Mouse (Mus musculus) heart, postnatal 36 days (tissue): ENCODE measurements around the gene Shc4. TPM values are rescaled to one million over a fixed set of nuclear protein-coding genes. Genes with fewer than 3 reads are reported as not detected.

Source experiments
- DNase-seq, 2 experiments: peaks; one replicate each; pipeline ENCODE4 v3.0.0; 2021 to 2022
- intact Hi-C: fragments of 180-260 bp; cut with DNase I; formaldehyde crosslinking; loops from one replicate; pipeline ENCODE4 v1.15.1; 2025
- total RNA-seq, 2 experiments: library from RNA; stranded (reverse); gene quantifications; 2 replicates each; pipeline ENCODE4 v1.2.3; 2021

Shc4 gene
- total RNA-seq, 2 experiments from 2014 or later = 0.42 to 0.51 TPM

GRCm38 (mm10) chr2:125685441-125686150 lies 38.4 kb downstream of the Shc4 start:
- no peak for DNase-seq
- intact Hi-C loops = no loop called here

GRCm38 (mm10) chr2:125684559-125685440 lies 39.1 kb downstream of the Shc4 start:
- no peak for DNase-seq
- intact Hi-C loops = no loop called here

GRCm38 (mm10) chr2:125683895-125684294 lies 40.1 kb downstream of the Shc4 start:
- DNase-seq = no peak

GRCm38 (mm10) chr2:125681811-125682210 lies 42.1 kb downstream of the Shc4 start:
- no peak for DNase-seq
- intact Hi-C loops = no loop called here

More at GRCm38 (mm10) chr2:125683895-125684294, 40.1 kb downstream of the Shc4 start:
- intact Hi-C loops = no loop called here

GRCm38 (mm10) chr2:125672957-125673631 lies 50.9 kb downstream of the Shc4 start, which contains the start of gene Eid1:
Gene Eid1 (plus strand): TSS chr2:125673095.
- peak; percentile 78 to 84 for DNase-seq
- intact Hi-C loops = loop anchor here (10.0 kb wide), 1 partner anchor 1262 kb away; the partner anchor contains the start of gene Sppl2a

- intact Hi-C loops = loop anchor here (10.0 kb wide), 1 partner anchor 1262 kb away; the partner anchor contains the start of gene Sppl2a
- no peak for DNase-seq
Measured at GRCm38 (mm10) chr2:125672568-125672956, 51.4 kb downstream of the Shc4 start.

- DNase-seq = no peak
- intact Hi-C loops = loop anchor here (10.0 kb wide), 1 partner anchor 1264 kb away; the partner anchor contains the start of gene Sppl2a
Measured at GRCm38 (mm10) chr2:125670846-125671245, 53.1 kb downstream of the Shc4 start.

- intact Hi-C loops = no loop called here
- DNase-seq = no peak
Measured at GRCm38 (mm10) chr2:125667721-125668120, 56.2 kb downstream of the Shc4 start.

GRCm38 (mm10) chr2:125667184-125667583 lies 56.8 kb downstream of the Shc4 start:
- intact Hi-C loops = no loop called here
- no peak for DNase-seq

- intact Hi-C loops = no loop called here
Measured at GRCm38 (mm10) chr2:125666668-125667067, 57.3 kb downstream of the Shc4 start.

GRCm38 (mm10) chr2:125665909-125666308 lies 58.0 kb downstream of the Shc4 start:
- intact Hi-C loops = no loop called here

More at GRCm38 (mm10) chr2:125666668-125667067, 57.3 kb downstream of the Shc4 start:
- no peak for DNase-seq

GRCm38 (mm10) chr2:125665213-125665612 lies 58.7 kb downstream of the Shc4 start:
- no peak for DNase-seq
- intact Hi-C loops = no loop called here

More at GRCm38 (mm10) chr2:125665909-125666308, 58.0 kb downstream of the Shc4 start:
- no peak for DNase-seq

- intact Hi-C loops = loop anchor here (5.0 kb wide), 1 partner anchor 700 kb away; no protein-coding TSS in a partner anchor
- DNase-seq = no peak
Measured at GRCm38 (mm10) chr2:125662517-125662916, 61.4 kb downstream of the Shc4 start.

GRCm38 (mm10) chr2:125661156-125661555 lies 62.8 kb downstream of the Shc4 start:
- DNase-seq = no peak
- intact Hi-C loops = loop anchor here (5.0 kb wide), 1 partner anchor 701 kb away; no protein-coding TSS in a partner anchor

- intact Hi-C loops = loop anchor here (1.0 to 5.0 kb wide), 2 partner anchors 71 to 702 kb away; no protein-coding TSS in a partner anchor
- no peak for DNase-seq
Measured at GRCm38 (mm10) chr2:125660537-125661130, 63.3 kb downstream of the Shc4 start.

- peak; percentile 67 to 70 for DNase-seq
- intact Hi-C loops = loop anchor here (1.0 to 10.0 kb wide), 4 partner anchors 71 to 862 kb away; partner anchors contain the start of genes Cops2 and Galk2
Measured at GRCm38 (mm10) chr2:125659823-125660536, 64.0 kb downstream of the Shc4 start.

- intact Hi-C loops = loop anchor here (5.0 to 10.0 kb wide), 2 partner anchors 199 to 867 kb away; partner anchors contain the start of genes Cops2 and Galk2
- no peak for DNase-seq
Measured at GRCm38 (mm10) chr2:125655391-125655790, 68.6 kb downstream of the Shc4 start.

- intact Hi-C loops = loop anchor here (10.0 kb wide), 1 partner anchor 202 kb away; the partner anchor contains the start of genes Cops2 and Galk2
- no peak for DNase-seq
Measured at GRCm38 (mm10) chr2:125653286-125653685, 70.7 kb downstream of the Shc4 start.

GRCm38 (mm10) chr2:125651563-125651962 lies 72.4 kb downstream of the Shc4 start:
- DNase-seq = peak in 1 of 2 experiments; percentile 17
- intact Hi-C loops = loop anchor here (10.0 kb wide), 1 partner anchor 203 kb away; the partner anchor contains the start of genes Cops2 and Galk2
